Mouse (Mus musculus): ENCODE results near the gene Adgb. TPM values are rescaled to one million over a fixed set of nuclear protein-coding genes. Genes with fewer than 3 reads are reported as not detected.

Adgb gene
- polyA plus RNA-seq, 1 experiment from 2014 or later = 0.13 TPM

GRCm38 (mm10) chr10:10322961-10323360 lies 149.2 kb downstream of the Adgb start:
- Histone ChIP-seq H3K4me3 (ENCODE audit: low read depth, low read length) (no peak overlapping the region), H3K9ac (ENCODE audit: low read depth, low read length) (no peak overlapping the region), H3K4me2 (replicated peaks; ENCODE audit: low read depth) (no peak overlapping the region), H3K9me3 (ENCODE audit: control insufficient read depth) (no peaks in the 10 kb centered on the region), H3K36me3 (ENCODE audit: control insufficient read depth, insufficient read depth) (no peaks in the 10 kb centered on the region), H3K27ac (ENCODE audit: low read depth, low read length) (no peak overlapping the region), H3K4me1 (replicated peaks; ENCODE audit: control insufficient read depth, insufficient read depth, low read length) (no peaks in the 10 kb centered on the region), H3K27me3 (replicated peaks; ENCODE audit: control insufficient read depth, insufficient read depth, low read length) (no peaks in the 10 kb centered on the region)
- ATAC-seq = no peak
- TF ChIP-seq CTCF (IDR thresholded peaks at IDR 0.05; ENCODE audit: low read depth) = no peak
- 78% methylated on average over 11 of the region's 11 CpGs for WGBS

- peak overlapping the region; percentile 48 for H3K4me2 ChIP-seq (replicated peaks; ENCODE audit: low read depth)
- ATAC-seq = peak; percentile 92
- H3K9me3 ChIP-seq (ENCODE audit: control insufficient read depth) = no peaks in the 10 kb centered on the region
- no peaks in the 10 kb centered on the region for H3K27me3 ChIP-seq (replicated peaks; ENCODE audit: control insufficient read depth, insufficient read depth, low read length)
- no peaks in the 10 kb centered on the region for H3K36me3 ChIP-seq (ENCODE audit: control insufficient read depth, insufficient read depth)
- H3K27ac ChIP-seq (ENCODE audit: low read depth, low read length) = no peak overlapping the region
- 9% methylated on average over 20 of the region's 20 CpGs for WGBS
- no peak overlapping the region; the same call in 1 of the 2 replicates for H3K4me3 ChIP-seq (ENCODE audit: low read depth, low read length)
- H3K9ac ChIP-seq (ENCODE audit: low read depth, low read length) = no peak overlapping the region
- H3K4me1 ChIP-seq (replicated peaks; ENCODE audit: control insufficient read depth, insufficient read depth, low read length) = no peaks in the 10 kb centered on the region
- peak; percentile 98 for TF ChIP-seq CTCF (IDR thresholded peaks at IDR 0.05; ENCODE audit: low read depth)
These were observed 150.9 kb downstream of the Adgb start for GRCm38 (mm10) chr10:10321119-10321781.

GRCm38 (mm10) chr10:10320364-10321083 lies 151.6 kb downstream of the Adgb start:
- H3K36me3 ChIP-seq (ENCODE audit: control insufficient read depth, insufficient read depth) = no peaks in the 10 kb centered on the region
- no peak overlapping the region for H3K9ac ChIP-seq (ENCODE audit: low read depth, low read length)
- no peaks in the 10 kb centered on the region for H3K4me1 ChIP-seq (replicated peaks; ENCODE audit: control insufficient read depth, insufficient read depth, low read length)
- H3K4me2 ChIP-seq (replicated peaks; ENCODE audit: low read depth) = peak overlapping the region; percentile 48
- no peak for ATAC-seq
- H3K9me3 ChIP-seq (ENCODE audit: control insufficient read depth) = no peaks in the 10 kb centered on the region
- no peak for TF ChIP-seq CTCF (IDR thresholded peaks at IDR 0.05; ENCODE audit: low read depth)
- no peaks in the 10 kb centered on the region for H3K27me3 ChIP-seq (replicated peaks; ENCODE audit: control insufficient read depth, insufficient read depth, low read length)
- no peak overlapping the region for H3K27ac ChIP-seq (ENCODE audit: low read depth, low read length)
- H3K4me3 ChIP-seq (ENCODE audit: low read depth, low read length) = no peak overlapping the region; the same call in 1 of the 2 replicates
- 60% methylated on average over 10 of the region's 10 CpGs for WGBS

GRCm38 (mm10) chr10:10318086-10318485 lies 154.0 kb downstream of the Adgb start:
- Histone ChIP-seq H3K4me2 (replicated peaks; ENCODE audit: low read depth) (no peak overlapping the region), H3K36me3 (ENCODE audit: control insufficient read depth, insufficient read depth) (no peaks in the 10 kb centered on the region), H3K4me3 (ENCODE audit: low read depth, low read length) (no peak overlapping the region), H3K27me3 (replicated peaks; ENCODE audit: control insufficient read depth, insufficient read depth, low read length) (no peaks in the 10 kb centered on the region), H3K9ac (ENCODE audit: low read depth, low read length) (no peak overlapping the region), H3K9me3 (ENCODE audit: control insufficient read depth) (no peaks in the 10 kb centered on the region), H3K4me1 (replicated peaks; ENCODE audit: control insufficient read depth, insufficient read depth, low read length) (no peaks in the 10 kb centered on the region), H3K27ac (ENCODE audit: low read depth, low read length) (no peak overlapping the region)
- 83% methylated on average over 3 of the region's 3 CpGs for WGBS
- ATAC-seq = no peak
- no peak for TF ChIP-seq CTCF (IDR thresholded peaks at IDR 0.05; ENCODE audit: low read depth)

- Histone ChIP-seq H3K27ac (ENCODE audit: low read depth, low read length) (no peak overlapping the region), H3K9ac (ENCODE audit: low read depth, low read length) (no peak overlapping the region), H3K4me2 (replicated peaks; ENCODE audit: low read depth) (no peak overlapping the region), H3K9me3 (ENCODE audit: control insufficient read depth) (no peaks in the 10 kb centered on the region), H3K4me3 (ENCODE audit: low read depth, low read length) (no peak overlapping the region), H3K36me3 (ENCODE audit: control insufficient read depth, insufficient read depth) (no peaks in the 10 kb centered on the region), H3K27me3 (replicated peaks; ENCODE audit: control insufficient read depth, insufficient read depth, low read length) (no peaks in the 10 kb centered on the region), H3K4me1 (replicated peaks; ENCODE audit: control insufficient read depth, insufficient read depth, low read length) (no peaks in the 10 kb centered on the region)
- 83% methylated on average over 2 of the region's 2 CpGs for WGBS
- TF ChIP-seq CTCF (IDR thresholded peaks at IDR 0.05; ENCODE audit: low read depth) = no peak
- ATAC-seq = no peak
These were observed 156.5 kb downstream of the Adgb start for GRCm38 (mm10) chr10:10315631-10316030.

- Histone ChIP-seq H3K4me2 (replicated peaks; ENCODE audit: low read depth) (no peak overlapping the region), H3K4me1 (replicated peaks; ENCODE audit: control insufficient read depth, insufficient read depth, low read length) (no peaks in the 10 kb centered on the region), H3K4me3 (ENCODE audit: low read depth, low read length) (no peak overlapping the region), H3K27me3 (replicated peaks; ENCODE audit: control insufficient read depth, insufficient read depth, low read length) (no peaks in the 10 kb centered on the region), H3K9me3 (ENCODE audit: control insufficient read depth) (no peaks in the 10 kb centered on the region), H3K36me3 (ENCODE audit: control insufficient read depth, insufficient read depth) (no peaks in the 10 kb centered on the region), H3K9ac (ENCODE audit: low read depth, low read length) (no peak overlapping the region), H3K27ac (ENCODE audit: low read depth, low read length) (no peak overlapping the region)
- TF ChIP-seq CTCF (IDR thresholded peaks at IDR 0.05; ENCODE audit: low read depth) = no peak
- no peak for ATAC-seq
- WGBS = 69% methylated on average over 5 of the region's 5 CpGs
These were observed 157.6 kb downstream of the Adgb start for GRCm38 (mm10) chr10:10314521-10314920.
